ENCODE assay signal across 11 mouse cellular contexts in genomic region chr2:35588368-35588767, GRCm38 (mm10). TPM values are rescaled to one million over a fixed set of nuclear protein-coding genes. Genes with fewer than 3 reads are reported as not detected.
DNase-seq lines count a peak whose midpoint lies in the region; ATAC-seq and TF ChIP-seq lines count a peak whose summit lies in the region.
"Had no signal": no experiment of that assay in that cellular context is flagged by ENCODE, and none has a peak within 500 bp of the region (broad histone marks: within the 10 kb centered on the region; RNA-seq: fewer than 3 reads in every experiment).

No protein-coding gene starts in this region.

- no peaks in the 10 kb centered on the region for H3K36me3 ChIP-seq in hindbrain, embryonic 16.5 days (ENCODE audit: control insufficient read depth, insufficient read depth, low read length)
- no peaks in the 10 kb centered on the region for H3K36me3 ChIP-seq in hindbrain, embryonic 14.5 days (replicated peaks; ENCODE audit: control insufficient read depth, insufficient read depth)
- H3K36me3 ChIP-seq: embryonic facial prominence, embryonic 12.5 days; limb, embryonic 13.5 days had no signal

- 32% methylated on average over 9 of the region's 9 CpGs for WGBS in hindbrain, embryonic 16.5 days
- 42% methylated on average over 9 of the region's 9 CpGs for WGBS in hindbrain, embryonic 14.5 days

- H3K27me3 ChIP-seq in hindbrain, embryonic 16.5 days (replicated peaks; ENCODE audit: control insufficient read depth, insufficient read depth, low read length): peaks cover 10% of the 10 kb centered on the region
- peaks cover 21% of the 10 kb centered on the region for H3K27me3 ChIP-seq in hindbrain, embryonic 14.5 days (ENCODE audit: control insufficient read depth, insufficient read depth, low read length)

- peak; percentile 44; the same call in 1 of the 2 replicates for ATAC-seq in hindbrain, embryonic 16.5 days
- ATAC-seq in hindbrain, embryonic 14.5 days (ENCODE audit: low FRiP score): no peak
- ATAC-seq: inflammation-experienced regulatory T-cells, adult 6 months had no signal

- DNase-seq in hindbrain, embryonic 14.5 days (ENCODE audit: low spot score): no peak
- peak; percentile 53 for DNase-seq in brain, embryonic 14.5 days (ENCODE audit: low read depth)
- DNase-seq in heart, postnatal 10 days: peak; percentile 71 to 74
- peak; percentile 68 for DNase-seq in lung, postnatal 25 days (ENCODE audit: low spot score)
- no peak for DNase-seq in c-Kit-positive CD71-positive TER-119-positive erythroid progenitor cells, embryonic 14.5 days (ENCODE audit: low spot score)
- DNase-seq in liver: no peak
- DNase-seq in T-cell, adult 2 months (ENCODE audit: low spot score): no peak

- H3K4me1 ChIP-seq in hindbrain, embryonic 16.5 days (ENCODE audit: control insufficient read depth, insufficient read depth, low read depth, low read length): peaks cover 16% of the 10 kb centered on the region
- H3K4me1 ChIP-seq in hindbrain, embryonic 14.5 days (replicated peaks; ENCODE audit: control insufficient read depth, insufficient read depth, low read length): peaks cover 7% of the 10 kb centered on the region

- no peak for TF ChIP-seq POLR2A in brain, embryonic 14.5 days (IDR thresholded peaks at IDR 0.05; ENCODE audit: borderline replicate concordance, extremely low read depth, insufficient read depth, insufficient read length, poor library complexity, severe bottlenecking)

- H3K9me3 ChIP-seq in hindbrain, embryonic 16.5 days (ENCODE audit: control insufficient read depth, low read length): no peaks in the 10 kb centered on the region
- no peaks in the 10 kb centered on the region for H3K9me3 ChIP-seq in hindbrain, embryonic 14.5 days (ENCODE audit: control insufficient read depth, low read length)
- H3K9me3 ChIP-seq: embryonic facial prominence, embryonic 12.5 days; limb, embryonic 13.5 days had no signal

- intact Hi-C loops in heart, postnatal 10 days (cut with DNase I): no loop called here

- H3K4me3 ChIP-seq in hindbrain, embryonic 16.5 days (ENCODE audit: low read length): no peak overlapping the region
- H3K4me3 ChIP-seq in hindbrain, embryonic 14.5 days (replicated peaks; ENCODE audit: low read length): no peak overlapping the region
- H3K4me3 ChIP-seq: embryonic facial prominence, embryonic 12.5 days; limb, embryonic 13.5 days had no signal

- H3K4me2 ChIP-seq in hindbrain, embryonic 16.5 days (ENCODE audit: low read length): no peak overlapping the region
- no peak overlapping the region for H3K4me2 ChIP-seq in hindbrain, embryonic 14.5 days (replicated peaks)
- H3K4me2 ChIP-seq: embryonic facial prominence, embryonic 12.5 days; limb, embryonic 13.5 days had no signal

- no peak overlapping the region for H3K9ac ChIP-seq in hindbrain, embryonic 16.5 days (ENCODE audit: low read depth, low read length)
- H3K9ac ChIP-seq in hindbrain, embryonic 14.5 days: no peak overlapping the region
- H3K9ac ChIP-seq: embryonic facial prominence, embryonic 12.5 days; limb, embryonic 13.5 days had no signal

- H3K27ac ChIP-seq in hindbrain, embryonic 16.5 days (ENCODE audit: low read depth, low read length): no peak overlapping the region
- H3K27ac ChIP-seq in hindbrain, embryonic 14.5 days: no peak overlapping the region
- H3K27ac ChIP-seq: embryonic facial prominence, embryonic 12.5 days had no signal

- no peak for TF ChIP-seq CTCF in brain, embryonic 14.5 days (IDR thresholded peaks at IDR 0.05; ENCODE audit: borderline replicate concordance, extremely low read depth, insufficient read depth, insufficient read length)

RNA-seq across cellular contexts. Expression of gene Dab2ip, which starts 30.3 kb away (rescaled TPM):
- 27.6 and 33.9 TPM in 2 replicates for polyA plus RNA-seq in hindbrain, embryonic 16.5 days (2015; fragmentation: Nextera tagmentation; extraction: Ambion mirVana)
- polyA plus RNA-seq in hindbrain, embryonic 14.5 days (2014; fragmentation: Nextera tagmentation; extraction: Ambion mirVana): 48.4 and 52.2 TPM in 2 replicates
- 118 and 126 TPM in 2 replicates for polyA plus RNA-seq in brain, embryonic 14.5 days (2012; rRNA removed)
- total RNA-seq in heart, postnatal 10 days (2021): 10 to 100 TPM; 55.7 to 64.7 TPM

Comparison
In these comparisons a context has a peak if more than half of its experiments do, and no peak if none do; other contexts are left out.
1. DNase-seq: peak in brain, embryonic 14.5 days (single experiment), heart, postnatal 10 days (2 of 2) and lung, postnatal 25 days (single experiment); none in hindbrain, embryonic 14.5 days (single experiment), c-Kit-positive CD71-positive TER-119-positive erythroid progenitor cells, embryonic 14.5 days (single experiment), liver (single experiment) and T-cell, adult 2 months (single experiment).